ENCODE assay signal across 18 mouse cellular contexts in the genomic region with DNA sequence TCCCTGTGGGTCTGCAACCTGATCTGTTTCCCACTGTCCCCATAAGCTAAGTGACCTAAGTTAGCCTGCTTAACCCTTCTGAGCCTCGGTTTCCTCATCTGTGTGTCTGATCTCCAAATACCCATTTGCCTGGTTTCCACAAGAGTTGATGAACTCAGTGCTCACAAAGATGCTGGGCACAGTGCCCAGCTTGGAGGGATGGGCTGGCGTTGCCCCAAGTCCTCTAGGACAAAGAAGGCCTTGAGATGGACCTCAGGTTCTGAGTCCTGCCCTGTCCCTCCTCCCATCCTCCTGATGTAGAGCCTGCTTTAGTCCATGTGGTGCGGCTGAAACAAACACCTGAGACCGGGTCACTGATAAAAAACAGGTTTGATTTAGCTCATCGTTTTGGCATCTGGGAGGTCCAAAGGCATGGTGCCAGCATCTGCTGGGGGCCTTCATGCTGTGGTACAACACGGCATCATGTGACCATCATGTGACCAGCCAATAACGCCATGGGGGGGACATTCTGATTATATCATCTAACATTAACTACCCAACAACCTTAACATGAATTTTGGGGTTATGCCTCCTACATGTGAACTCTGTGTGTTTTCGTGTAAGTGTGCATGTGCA.
"Had no signal": no experiment of that assay in that cellular context is flagged by ENCODE, and none has a peak within 500 bp of the region (broad histone marks: within the 10 kb centered on the region; RNA-seq: fewer than 3 reads in every experiment).

No protein-coding gene starts in this region.

- H3K9ac ChIP-seq: lung, embryonic 14.5 days; midbrain, embryonic 12.5 days; neural tube, embryonic 13.5 days; neural tube, embryonic 15.5 days had no signal

- DNase-seq: lung, embryonic 14.5 days; lung, postnatal 10 days; lung, postnatal 4 days; midbrain, embryonic 14.5 days; retina, postnatal 1 day; right cerebral cortex, adult 18-20 months; right cerebral cortex, postnatal 25 days; right cerebral cortex, postnatal 4 days; spleen, adult 18-20 months; thymus, adult 18-20 months; thymus, postnatal 14 days; thymus, postnatal 36 days had no signal

- H3K36me3 ChIP-seq: midbrain, embryonic 10.5 days; midbrain, embryonic 12.5 days; neural tube, embryonic 13.5 days; neural tube, embryonic 15.5 days had no signal

- H3K27ac ChIP-seq: midbrain, embryonic 10.5 days; midbrain, embryonic 12.5 days; neural tube, embryonic 13.5 days; neural tube, embryonic 15.5 days had no signal

- ATAC-seq: midbrain, embryonic 16.5 days had no signal

- H3K27me3 ChIP-seq: midbrain, embryonic 12.5 days; neural tube, embryonic 13.5 days; neural tube, embryonic 15.5 days had no signal

- H3K9me3 ChIP-seq: midbrain, embryonic 10.5 days; midbrain, embryonic 12.5 days; neural tube, embryonic 13.5 days; neural tube, embryonic 15.5 days had no signal

- H3K4me2 ChIP-seq: lung, embryonic 14.5 days; midbrain, embryonic 12.5 days; neural tube, embryonic 13.5 days; neural tube, embryonic 15.5 days had no signal

- H3K4me3 ChIP-seq: midbrain, embryonic 10.5 days; midbrain, embryonic 12.5 days; myocyte; neural tube, embryonic 13.5 days; neural tube, embryonic 15.5 days had no signal
